Mouse (Mus musculus): ENCODE measurements around the gene Jagn1.

DNA sequence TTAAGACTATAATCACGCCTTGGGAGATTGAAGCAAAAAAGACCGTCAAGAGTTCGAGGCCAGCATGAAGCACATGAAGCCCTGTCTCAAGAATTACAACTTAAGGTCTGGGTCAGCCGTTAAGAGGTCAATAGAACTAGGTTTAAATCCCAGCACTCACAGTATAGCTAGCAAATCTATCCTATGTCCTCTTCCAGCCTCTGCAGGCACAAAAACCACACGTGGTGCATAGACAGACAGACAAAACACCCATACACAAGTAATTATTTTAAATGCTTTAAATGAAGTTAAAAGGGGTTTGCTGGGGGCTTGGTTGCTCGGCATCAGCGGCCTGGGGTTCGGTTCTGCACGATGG lies 305 bp upstream of the Jagn1 start:
- no peak for TF ChIP-seq CTCF (IDR thresholded peaks at IDR 0.05; ENCODE audit: low read depth, low read length)
- no peak for TF ChIP-seq POLR2A (IDR thresholded peaks at IDR 0.05; ENCODE audit: borderline replicate concordance, low read depth, low read length)

Measured in bone marrow macrophage, adult 2 months (primary cell).